Mouse (Mus musculus) testis, adult 2 months (tissue): ENCODE results near the gene Misp. TPM values are rescaled to one million over a fixed set of nuclear protein-coding genes. Genes with fewer than 3 reads are reported as not detected.

ENCODE experiments used
- H3K27ac ChIP-seq: fragments of 200-500 bp; 2 replicates; pipeline ENCODE4 v1.5.1; 2012; ENCODE audit warnings: low read depth, low read length; ENCODE audit not compliant: control insufficient read depth, insufficient read depth
- H3K27me3 ChIP-seq: fragments of 200-500 bp; 2 replicates; pipeline ENCODE4 v1.6.1; 2012; ENCODE audit warnings: mild to moderate bottlenecking, low read length, moderate library complexity; ENCODE audit not compliant: control insufficient read depth, insufficient read depth
- H3K36me3 ChIP-seq: fragments of 200-500 bp; 2 replicates; pipeline ENCODE4 v1.6.1; 2012; ENCODE audit warnings: mild to moderate bottlenecking, low read length; ENCODE audit not compliant: control insufficient read depth, insufficient read depth
- H3K4me1 ChIP-seq: fragments of 200-500 bp; 2 replicates; pipeline ENCODE4 v1.6.1; 2012; ENCODE audit warnings: low read length; ENCODE audit not compliant: control insufficient read depth, insufficient read depth
- H3K4me3 ChIP-seq: fragments of 200-500 bp; 2 replicates; pipeline ENCODE4 v1.5.1; 2012; ENCODE audit warnings: low read depth, mild to moderate bottlenecking, low read length, moderate library complexity, mixed read lengths; ENCODE audit not compliant: control insufficient read depth
- CTCF ChIP-seq: fragments of 200-500 bp; IDR thresholded peaks from 2 replicates; pipeline ENCODE4 v1.5.1; 2012; ENCODE audit warnings: low read depth, mild to moderate bottlenecking, inconsistent platforms, low read length, moderate library complexity; ENCODE audit not compliant: control insufficient read depth, insufficient read depth, insufficient replicate concordance
- POLR2A ChIP-seq: fragments of 200-500 bp; IDR thresholded peaks from 2 replicates; pipeline ENCODE4 v1.6.1; 2012; ENCODE audit warnings: low read depth, mild to moderate bottlenecking, inconsistent platforms, low read length, moderate library complexity; ENCODE audit not compliant: control insufficient read depth
- polyA plus RNA-seq: library from polyadenylated mRNA; depleted of rRNA; stranded (reverse); fragments of >200 nt; gene quantifications from 2 replicates; pipeline ENCODE4 v1.2.3, GENCODE M21; 2012; rRNA removed

Misp gene
- polyA plus RNA-seq, 1 experiment, result 0.27 TPM

- no peak for TF ChIP-seq POLR2A
- TF ChIP-seq CTCF, result no peak
- Histone ChIP-seq H3K27ac (no peak overlapping the region), H3K27me3 (no peaks in the 10 kb centered on the region), H3K36me3 (no peaks in the 10 kb centered on the region), H3K4me3 (no peak overlapping the region), H3K4me1 (peaks cover 16% of the 10 kb centered on the region)
These were observed 57.0 kb downstream of the Misp start for GRCm38 (mm10) chr10:79877757-79878156.

GRCm38 (mm10) chr10:79879527-79879926 is 58.7 kb downstream of the Misp start:
- H3K4me1 ChIP-seq, result peaks cover 17% of the 10 kb centered on the region
- H3K4me3 ChIP-seq, result no peak overlapping the region
- no peak for TF ChIP-seq CTCF
- TF ChIP-seq POLR2A, result no peak
- no peaks in the 10 kb centered on the region for H3K27me3 ChIP-seq
- no peak overlapping the region for H3K27ac ChIP-seq
- no peaks in the 10 kb centered on the region for H3K36me3 ChIP-seq

Other genes starting within 250 kb of the Misp start
- 407 and 425 TPM in 2 replicates for gene Theg, start 233.7 kb upstream of the Misp start, polyA plus RNA-seq
- 0.91 and 1.5 TPM in 2 replicates for gene C2cd4c, start 207.0 kb upstream of the Misp start, polyA plus RNA-seq
- gene Shc2, start 183.1 kb upstream of the Misp start, polyA plus RNA-seq, result 4.5 and 5.8 TPM in 2 replicates
- not detected in 2 replicates for gene Odf3l2, start 175.3 kb upstream of the Misp start, polyA plus RNA-seq
- not detected in 2 replicates for gene Madcam1, start 156.4 kb upstream of the Misp start, polyA plus RNA-seq
- 33.9 and 36.7 TPM in 2 replicates for gene Tpgs1, start 151.6 kb upstream of the Misp start, polyA plus RNA-seq
- 855 and 952 TPM in 2 replicates for gene Cdc34, start 138.8 kb upstream of the Misp start, polyA plus RNA-seq
- gene Gzmm, start 132.0 kb upstream of the Misp start, polyA plus RNA-seq, result 0.33 and 0.52 TPM in 2 replicates
- gene Bsg, start 116.5 kb upstream of the Misp start, polyA plus RNA-seq, result 849 and 920 TPM in 2 replicates
- 0.69 and 0.88 TPM in 2 replicates for gene Hcn2, start 104.4 kb upstream of the Misp start, polyA plus RNA-seq
- 30.6 and 32.5 TPM in 2 replicates for gene Polrmt, start 74.4 kb upstream of the Misp start, polyA plus RNA-seq
- 0.28 and 0.53 TPM in 2 replicates for gene Fgf22, start 65.9 kb upstream of the Misp start, polyA plus RNA-seq
- 989 and 1,153 TPM in 2 replicates for gene Rnf126, start 54.0 kb upstream of the Misp start, polyA plus RNA-seq
- gene Fstl3, start 43.7 kb upstream of the Misp start, polyA plus RNA-seq, result 13.8 and 16.1 TPM in 2 replicates
- gene Prss57, start 30.0 kb upstream of the Misp start, polyA plus RNA-seq, result 0.11 TPM in 1 of 2 replicates, not detected in the other
- 8.1 and 9.1 TPM in 2 replicates for gene Palm, start 27.4 kb upstream of the Misp start, polyA plus RNA-seq
- 125 and 126 TPM in 2 replicates for gene Ptbp1, start 33.4 kb downstream of the Misp start, polyA plus RNA-seq
- 0.72 and 0.90 TPM in 2 replicates for gene Prtn3, start 53.5 kb downstream of the Misp start, polyA plus RNA-seq
- 1.6 and 2.7 TPM in 2 replicates for gene Plppr3, start 53.6 kb downstream of the Misp start, polyA plus RNA-seq
- 0.11 and 0.22 TPM in 2 replicates for gene Elane, start 65.3 kb downstream of the Misp start, polyA plus RNA-seq
- gene Cfd, start 69.9 kb downstream of the Misp start, polyA plus RNA-seq, result 18.0 and 33.8 TPM in 2 replicates
- 163 and 181 TPM in 2 replicates for gene Med16, start 87.9 kb downstream of the Misp start, polyA plus RNA-seq
- not detected in 2 replicates for gene Gm26602, start 89.9 kb downstream of the Misp start, polyA plus RNA-seq
- 0.75 and 0.99 TPM in 2 replicates for gene Kiss1r, start 96.0 kb downstream of the Misp start, polyA plus RNA-seq
- 15.0 and 15.2 TPM in 2 replicates for gene R3hdm4, start 100.2 kb downstream of the Misp start, polyA plus RNA-seq
- 59.5 and 65.0 TPM in 2 replicates for gene Arid3a, start 106.1 kb downstream of the Misp start, polyA plus RNA-seq
- gene Wdr18, start 139.2 kb downstream of the Misp start, polyA plus RNA-seq, result 33.9 and 36.5 TPM in 2 replicates
- gene Grin3b, start 149.7 kb downstream of the Misp start, polyA plus RNA-seq, result 17.4 and 18.9 TPM in 2 replicates
- gene Tmem259, start 163.3 kb downstream of the Misp start, polyA plus RNA-seq, result 202 and 209 TPM in 2 replicates
- 4.4 and 6.8 TPM in 2 replicates for gene Cnn2, start 167.6 kb downstream of the Misp start, polyA plus RNA-seq
- 2.2 and 2.3 TPM in 2 replicates for gene Abca7, start 175.5 kb downstream of the Misp start, polyA plus RNA-seq
- gene Arhgap45, start 195.7 kb downstream of the Misp start, polyA plus RNA-seq, result 2.1 and 3.4 TPM in 2 replicates
- gene Polr2e, start 218.8 kb downstream of the Misp start, polyA plus RNA-seq, result 104 and 113 TPM in 2 replicates
- gene Gpx4, start 226.2 kb downstream of the Misp start, polyA plus RNA-seq, result 3,516 and 3,720 TPM in 2 replicates